ENCODE assay signal across 7 mouse cellular contexts in genomic region chr7:16921881-16922335, GRCm38 (mm10). TPM values are rescaled to one million over a fixed set of nuclear protein-coding genes. Genes with fewer than 3 reads are reported as not detected.
DNase-seq lines count a peak whose midpoint lies in the region; ATAC-seq and TF ChIP-seq lines count a peak whose summit lies in the region.

No protein-coding gene starts in this region.

- H3K79me2 ChIP-seq in MEL (ENCODE audit: control insufficient read depth, insufficient read depth, low read length, poor library complexity): peaks cover 43% of the 10 kb centered on the region

- TF ChIP-seq RAD21 in MEL (IDR thresholded peaks at IDR 0.05; ENCODE audit: low read depth, low read length): no peak

- H3K9me3 ChIP-seq in E14TG2a.4 (ENCODE audit: low read length): no peaks in the 10 kb centered on the region
- no peaks in the 10 kb centered on the region for H3K9me3 ChIP-seq in MEL (replicated peaks; ENCODE audit: insufficient read depth, low read length)
- no peaks in the 10 kb centered on the region for H3K9me3 ChIP-seq in hindbrain, embryonic 13.5 days
- H3K9me3 ChIP-seq in liver, embryonic 11.5 days (ENCODE audit: control insufficient read depth, low read length): no peaks in the 10 kb centered on the region

- TF ChIP-seq CTCF in E14TG2a.4 (conservative IDR thresholded peaks at IDR 0.05; ENCODE audit: low read length): no peak
- TF ChIP-seq CTCF in MEL (IDR thresholded peaks at IDR 0.05 in 2 of 3, conservative IDR thresholded peaks at IDR 0.05 in 1 of 3; ENCODE audit: control insufficient read depth in 1 of 3, insufficient read depth in 1 of 3, low read depth in 2 of 3, low read length in 3 of 3, poor library complexity in 1 of 3, severe bottlenecking in 1 of 3): no peak

- peak overlapping the region; percentile 14 for H3K9ac ChIP-seq in MEL (ENCODE audit: control insufficient read depth, low read depth, low read length, poor library complexity, severe bottlenecking)
- H3K9ac ChIP-seq in hindbrain, embryonic 13.5 days: peak overlapping the region; percentile 99
- H3K9ac ChIP-seq in liver, embryonic 11.5 days (ENCODE audit: low read depth, low read length): peak overlapping the region; percentile 95

- no peak for ATAC-seq in hindbrain, embryonic 13.5 days (ENCODE audit: low FRiP score)
- no peak for ATAC-seq in liver, embryonic 11.5 days (replicated peaks; ENCODE audit: low FRiP score)
- ATAC-seq in megakaryocyte progenitor cell, adult 5-6 weeks (replicated peaks; ENCODE audit: poor library complexity): no peak

- H3K4me3 ChIP-seq in E14TG2a.4 (replicated peaks; ENCODE audit: low read length): peak overlapping the region; percentile 10; the same call in 1 of the 2 replicates
- H3K4me3 ChIP-seq in MEL (ENCODE audit: control insufficient read depth in 1 of 2, insufficient read depth in 1 of 2, low read depth in 2 of 2, low read length in 2 of 2): no peak overlapping the region
- peak overlapping the region; percentile 94 for H3K4me3 ChIP-seq in hindbrain, embryonic 13.5 days
- H3K4me3 ChIP-seq in liver, embryonic 11.5 days (ENCODE audit: low read depth, low read length): peak overlapping the region; percentile 96

- 29% methylated on average over 6 of the region's 6 CpGs for WGBS in hindbrain, embryonic 13.5 days
- 23% methylated on average over 6 of the region's 6 CpGs for WGBS in liver, embryonic 11.5 days

- H3K36me3 ChIP-seq in E14TG2a.4 (ENCODE audit: insufficient read depth, low read length) (peaks cover 51% of the 10 kb centered on the region), MEL (ENCODE audit: control insufficient read depth in 1 of 2, insufficient read depth in 2 of 2, low read length in 2 of 2) (peaks cover 0 to 13% of the 10 kb centered on the region in 2 experiments; a peak in 2 of 4 replicates)
- H3K36me3 ChIP-seq in hindbrain, embryonic 13.5 days: peaks cover 39% of the 10 kb centered on the region
- H3K36me3 ChIP-seq in liver, embryonic 11.5 days (ENCODE audit: control insufficient read depth, insufficient read depth, low read length): peaks cover 34% of the 10 kb centered on the region

- DNase-seq in MEL (ENCODE audit: low read depth, low spot score): no peak
- DNase-seq in liver, embryonic 11.5 days (ENCODE audit: low spot score): no peak
- no peak for DNase-seq in ovary, adult 18-20 months (ENCODE audit: low spot score)
- no peak for DNase-seq in testis, postnatal 14 days (ENCODE audit: low spot score)

- no peaks in the 10 kb centered on the region for H3K27me3 ChIP-seq in E14TG2a.4 (ENCODE audit: insufficient read depth, low read length)
- H3K27me3 ChIP-seq in MEL (ENCODE audit: control insufficient read depth in 1 of 2, insufficient read depth in 2 of 2, low read length in 2 of 2): no peaks in the 10 kb centered on the region
- no peaks in the 10 kb centered on the region for H3K27me3 ChIP-seq in hindbrain, embryonic 13.5 days
- no peaks in the 10 kb centered on the region for H3K27me3 ChIP-seq in liver, embryonic 11.5 days (replicated peaks; ENCODE audit: control insufficient read depth, insufficient read depth, low read length)

- TF ChIP-seq EP300 in MEL (IDR thresholded peaks at IDR 0.05; ENCODE audit: low read depth in 1 of 2, low read length in 2 of 2): no peak

- peak overlapping the region; percentile 82 for H3K4me2 ChIP-seq in hindbrain, embryonic 13.5 days
- H3K4me2 ChIP-seq in liver, embryonic 11.5 days: peak overlapping the region; percentile 98

- H3K27ac ChIP-seq in MEL (ENCODE audit: control insufficient read depth, low read depth, low read length): no peak overlapping the region
- H3K27ac ChIP-seq in hindbrain, embryonic 13.5 days: peak overlapping the region; percentile 99
- H3K27ac ChIP-seq in liver, embryonic 11.5 days (ENCODE audit: low read depth, low read length): peak overlapping the region; percentile 45; the same call in 1 of the 2 replicates

- peaks cover 63% of the 10 kb centered on the region for H3K4me1 ChIP-seq in E14TG2a.4 (replicated peaks; ENCODE audit: low read depth, low read length)
- peaks cover 0 to 13% of the 10 kb centered on the region in 2 experiments; a peak in 3 of 4 replicates for H3K4me1 ChIP-seq in MEL (ENCODE audit: control insufficient read depth in 1 of 2, insufficient read depth in 2 of 2, low read length in 2 of 2)
- H3K4me1 ChIP-seq in hindbrain, embryonic 13.5 days (replicated peaks): peaks cover 61% of the 10 kb centered on the region
- H3K4me1 ChIP-seq in liver, embryonic 11.5 days (replicated peaks; ENCODE audit: control insufficient read depth, insufficient read depth, low read length): peaks cover 38% of the 10 kb centered on the region

- no peak for TF ChIP-seq POLR2A in MEL (IDR thresholded peaks at IDR 0.05; ENCODE audit: control insufficient read depth in 1 of 2, insufficient read depth in 1 of 2, low read depth in 1 of 2, low read length in 2 of 2, poor library complexity in 1 of 2)

TF ChIP-seq in MEL, 35 proteins besides CTCF, POLR2A, EP300 and RAD21:
- no peak for TF ChIP-seq CHD1 (IDR thresholded peaks at IDR 0.05; ENCODE audit: low read depth, low read length)
- no peak for TF ChIP-seq ZMIZ1 (IDR thresholded peaks at IDR 0.05; ENCODE audit: low read depth, low read length)
- TF ChIP-seq ETS1 (IDR thresholded peaks at IDR 0.05; ENCODE audit: low read depth, low read length): no peak
- no peak for TF ChIP-seq POLR2AphosphoS2 (IDR thresholded peaks at IDR 0.05; ENCODE audit: low read length)

RNA-seq across cellular contexts. Expression of gene Calm3, which starts 2.0 kb away (rescaled TPM):
- 450 and 482 TPM in 2 replicates for total RNA-seq in MEL (2012; rRNA removed)
- 1,000 to 10,000 TPM in 1 of 2 experiments, 100 to 1,000 TPM in 1; 515 to 1,030 TPM for polyA plus RNA-seq in MEL (2012; ENCODE audit: insufficient read depth in 1 of 2, insufficient read length in 2 of 2, low read depth in 1 of 2, low replicate concordance in 2 of 2, missing spikeins in 1 of 2)
- polyA plus RNA-seq in hindbrain, embryonic 13.5 days (2015; fragmentation: Nextera tagmentation; extraction: Ambion mirVana): 307 and 317 TPM in 2 replicates
- polyA plus RNA-seq in liver, embryonic 11.5 days (2014; fragmentation: Nextera tagmentation; extraction: Ambion mirVana): 147 and 169 TPM in 2 replicates
- 125 and 150 TPM in 2 replicates for total RNA-seq in megakaryocyte progenitor cell, adult 5-6 weeks (2015)
- total RNA-seq in megakaryocyte progenitor cell, adult 5-6 weeks (2017): 419 and 440 TPM in 2 replicates

RNA-seq across cellular contexts. Expression of gene Ptgir, which starts 15.6 kb away (rescaled TPM):
- 19.6 and 22.8 TPM in 2 replicates for total RNA-seq in MEL (2012; rRNA removed)
- 10 to 100 TPM in 1 of 2 experiments, not detected in 1; 23.7 TPM for polyA plus RNA-seq in MEL (2012; ENCODE audit: insufficient read depth in 1 of 2, insufficient read length in 2 of 2, low read depth in 1 of 2, low replicate concordance in 2 of 2, missing spikeins in 1 of 2)
- polyA plus RNA-seq in hindbrain, embryonic 13.5 days (2015; fragmentation: Nextera tagmentation; extraction: Ambion mirVana): 0.78 and 0.83 TPM in 2 replicates
- 1.2 and 1.3 TPM in 2 replicates for polyA plus RNA-seq in liver, embryonic 11.5 days (2014; fragmentation: Nextera tagmentation; extraction: Ambion mirVana)
- 2.1 and 2.6 TPM in 2 replicates for total RNA-seq in megakaryocyte progenitor cell, adult 5-6 weeks (2015)
- total RNA-seq in megakaryocyte progenitor cell, adult 5-6 weeks (2017): 1.8 and 4.0 TPM in 2 replicates

RNA-seq across cellular contexts. Expression of gene Pnmal2, which starts 22.6 kb away (rescaled TPM):
- total RNA-seq in MEL (2012; rRNA removed): not detected in 2 replicates
- polyA plus RNA-seq in MEL (2012; ENCODE audit: insufficient read depth in 1 of 2, insufficient read length in 2 of 2, low read depth in 1 of 2, low replicate concordance in 2 of 2, missing spikeins in 1 of 2): under 1 TPM in 1 of 2 experiments, not detected in 1; 0.07 TPM
- 110 and 117 TPM in 2 replicates for polyA plus RNA-seq in hindbrain, embryonic 13.5 days (2015; fragmentation: Nextera tagmentation; extraction: Ambion mirVana)
- polyA plus RNA-seq in liver, embryonic 11.5 days (2014; fragmentation: Nextera tagmentation; extraction: Ambion mirVana): 0.58 and 0.80 TPM in 2 replicates
- total RNA-seq in megakaryocyte progenitor cell, adult 5-6 weeks (2015): not detected in 2 replicates
- 0.20 TPM in 1 of 2 replicates, not detected in the other for total RNA-seq in megakaryocyte progenitor cell, adult 5-6 weeks (2017)

RNA-seq across cellular contexts. Expression of gene Gng8, which starts 30.3 kb away (rescaled TPM):
- total RNA-seq in MEL (2012; rRNA removed): 0.39 TPM in 1 of 2 replicates, not detected in the other
- polyA plus RNA-seq in MEL (2012; ENCODE audit: insufficient read depth in 1 of 2, insufficient read length in 2 of 2, low read depth in 1 of 2, low replicate concordance in 2 of 2, missing spikeins in 1 of 2): 1 to 10 TPM in 1 of 2 experiments, not detected in 1; 2.2 TPM
- polyA plus RNA-seq in hindbrain, embryonic 13.5 days (2015; fragmentation: Nextera tagmentation; extraction: Ambion mirVana): 6.1 and 8.2 TPM in 2 replicates
- 1.8 and 3.3 TPM in 2 replicates for polyA plus RNA-seq in liver, embryonic 11.5 days (2014; fragmentation: Nextera tagmentation; extraction: Ambion mirVana)
- total RNA-seq in megakaryocyte progenitor cell, adult 5-6 weeks (2015): not detected in 2 replicates
- not detected in 2 replicates for total RNA-seq in megakaryocyte progenitor cell, adult 5-6 weeks (2017)

RNA-seq across cellular contexts. Expression of gene Pnmal1, which starts 37.6 kb away (rescaled TPM):
- total RNA-seq in MEL (2012; rRNA removed): 0.19 and 0.23 TPM in 2 replicates
- under 1 TPM in 1 of 2 experiments, not detected in 1; 0.53 TPM for polyA plus RNA-seq in MEL (2012; ENCODE audit: insufficient read depth in 1 of 2, insufficient read length in 2 of 2, low read depth in 1 of 2, low replicate concordance in 2 of 2, missing spikeins in 1 of 2)
- 42.0 and 44.5 TPM in 2 replicates for polyA plus RNA-seq in hindbrain, embryonic 13.5 days (2015; fragmentation: Nextera tagmentation; extraction: Ambion mirVana)
- 0.18 and 0.52 TPM in 2 replicates for polyA plus RNA-seq in liver, embryonic 11.5 days (2014; fragmentation: Nextera tagmentation; extraction: Ambion mirVana)
- total RNA-seq in megakaryocyte progenitor cell, adult 5-6 weeks (2015): not detected in 2 replicates
- not detected in 2 replicates for total RNA-seq in megakaryocyte progenitor cell, adult 5-6 weeks (2017)

Comparison
In these comparisons a context has a peak if more than half of its experiments do, and no peak if none do; other contexts are left out.
1. H3K4me3 ChIP-seq: peak in E14TG2a.4 (single experiment), hindbrain, embryonic 13.5 days (single experiment) and liver, embryonic 11.5 days (single experiment); none in MEL (0 of 2).
2. H3K9ac ChIP-seq: peak in every context shown above with its lines; median percentile 99 in hindbrain, embryonic 13.5 days; 95 in liver, embryonic 11.5 days; 14 in MEL.
3. RNA of gene Ptgir, which starts 15.6 kb away (polyA plus RNA-seq): 23.7 TPM in MEL; 1.2 to 1.3 TPM in liver, embryonic 11.5 days and 0.78 to 0.83 TPM in hindbrain, embryonic 13.5 days; every median in the first group is over 10 times any median in the second.
4. RNA of gene Pnmal2, which starts 22.6 kb away (polyA plus RNA-seq): 110 to 117 TPM in hindbrain, embryonic 13.5 days; 0.58 to 0.80 TPM in liver, embryonic 11.5 days and 0.07 TPM in MEL; every median in the first group is over 10 times any median in the second.